Mouse (Mus musculus) spleen, adult 18-20 months (tissue): ENCODE results near the gene C1qtnf2.

Experiments
- DNase-seq, 2 experiments: peaks; one replicate each; pipeline ENCODE4 v3.0.0; 2022; ENCODE audit warnings: mixed read lengths in 2 of 2

C1qtnf2 gene

DNA sequence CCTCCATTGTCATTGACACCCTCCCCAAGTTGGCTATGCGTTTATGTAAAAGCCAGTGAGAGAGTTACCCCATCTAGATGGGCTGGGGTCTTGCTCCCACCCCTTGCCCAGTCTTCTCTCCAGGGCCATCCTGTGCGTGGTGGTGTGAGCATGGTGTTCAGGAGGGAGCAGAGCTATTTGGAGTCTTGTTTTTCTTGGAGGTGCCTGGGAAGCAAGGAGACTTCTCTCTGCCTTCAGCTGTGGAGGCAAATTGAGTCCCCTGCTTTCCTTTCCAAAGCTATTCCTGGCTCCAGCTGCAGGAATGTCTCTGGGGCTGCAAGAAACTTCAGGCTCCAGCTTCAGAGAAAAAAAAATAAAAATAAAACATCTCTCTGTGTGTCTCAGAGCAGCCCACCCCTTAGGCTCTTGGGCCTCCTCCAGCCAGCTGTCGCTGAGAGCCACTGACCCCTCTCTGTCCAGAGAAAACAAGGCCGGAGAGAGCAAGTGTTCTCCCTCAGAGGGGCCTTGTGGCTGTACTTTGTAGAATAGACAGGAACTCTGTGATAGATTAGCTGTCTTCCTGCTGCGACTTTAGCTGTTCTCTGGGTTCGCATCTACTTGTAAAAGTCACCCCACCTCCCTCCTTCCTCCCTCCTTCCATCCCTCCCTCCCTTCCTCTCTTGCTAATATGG, 9.2 kb downstream of the C1qtnf2 start:
- DNase-seq: no peak

DNA sequence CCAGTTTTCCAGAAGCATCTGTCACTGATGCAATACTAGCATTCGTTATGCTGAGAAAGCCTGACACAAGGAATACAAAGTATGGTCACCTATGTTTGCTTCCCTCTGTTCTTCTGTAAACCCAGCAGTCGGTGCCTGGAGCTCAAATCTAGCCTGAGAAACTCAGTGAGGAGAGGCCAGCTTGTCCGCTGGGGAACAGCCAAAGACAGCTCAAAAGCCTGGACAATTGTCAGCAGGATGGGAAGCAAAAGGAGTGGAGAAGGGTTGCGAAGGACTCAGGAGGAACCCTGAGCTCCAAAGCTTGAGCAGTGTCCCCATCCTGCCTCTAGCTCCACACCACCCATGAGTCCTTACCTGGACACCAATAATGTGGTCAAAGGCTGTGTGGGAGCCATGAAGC, 10.0 kb downstream of the C1qtnf2 start:
- no peak for DNase-seq

DNA sequence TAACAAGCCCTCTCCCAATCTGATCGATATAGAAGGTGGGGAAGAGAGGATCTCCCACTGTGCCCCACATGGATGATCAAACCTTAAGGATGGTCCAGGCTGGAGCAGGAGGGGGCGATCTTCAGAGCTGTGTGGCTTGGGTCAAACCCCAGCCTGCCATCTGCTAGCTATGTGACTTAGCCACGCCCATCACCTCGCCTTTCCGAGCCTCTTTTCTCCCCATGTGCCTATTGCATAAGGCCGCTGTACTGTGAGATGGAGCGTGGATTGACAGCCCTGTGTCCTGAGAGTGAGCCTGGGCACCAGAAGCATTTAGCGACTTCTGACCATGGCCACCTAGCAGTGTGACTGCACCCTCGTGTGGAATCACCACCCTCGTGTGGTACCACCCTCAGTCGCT, 10.6 kb downstream of the C1qtnf2 start:
- DNase-seq: no peak

DNA sequence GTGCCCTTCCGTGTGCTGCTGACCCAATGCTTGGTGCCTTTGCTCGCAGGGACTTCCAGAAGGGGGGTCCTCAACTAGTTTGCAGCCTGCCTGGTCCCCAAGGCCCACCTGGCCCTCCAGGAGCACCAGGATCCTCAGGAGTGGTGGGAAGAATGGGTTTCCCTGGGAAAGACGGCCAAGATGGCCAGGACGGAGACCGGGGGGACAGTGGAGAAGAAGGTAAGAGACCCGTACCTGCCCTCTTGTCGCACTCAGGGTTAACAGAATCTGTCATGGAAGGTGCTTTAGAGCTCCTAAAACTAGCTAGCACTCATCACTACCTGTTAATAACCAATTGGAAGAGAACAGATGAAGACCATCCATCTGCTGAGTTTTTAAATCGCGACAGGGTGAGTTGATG, 11.8 kb downstream of the C1qtnf2 start:
- DNase-seq: no peak

DNA sequence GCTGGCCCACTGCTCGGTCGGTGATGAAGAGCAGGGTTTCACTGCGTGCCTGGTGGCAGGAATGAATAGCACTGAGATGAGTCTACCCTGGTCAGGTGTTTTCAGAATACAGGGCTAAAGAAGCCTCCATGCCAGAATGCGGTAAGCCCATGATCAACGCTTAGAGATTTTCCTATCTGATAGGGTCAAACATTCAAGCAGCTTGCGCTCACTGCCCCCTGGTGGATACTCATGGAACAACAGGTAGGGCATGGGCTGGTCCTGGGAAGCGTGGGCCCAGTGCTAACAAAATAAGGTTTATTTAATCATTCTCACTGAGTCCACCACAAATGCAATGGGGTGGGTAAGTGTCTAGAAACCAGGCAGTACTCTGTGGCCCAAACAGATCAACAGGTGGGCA, 18.6 kb downstream of the C1qtnf2 start:
- peak; percentile 32 to 68 for DNase-seq

DNA sequence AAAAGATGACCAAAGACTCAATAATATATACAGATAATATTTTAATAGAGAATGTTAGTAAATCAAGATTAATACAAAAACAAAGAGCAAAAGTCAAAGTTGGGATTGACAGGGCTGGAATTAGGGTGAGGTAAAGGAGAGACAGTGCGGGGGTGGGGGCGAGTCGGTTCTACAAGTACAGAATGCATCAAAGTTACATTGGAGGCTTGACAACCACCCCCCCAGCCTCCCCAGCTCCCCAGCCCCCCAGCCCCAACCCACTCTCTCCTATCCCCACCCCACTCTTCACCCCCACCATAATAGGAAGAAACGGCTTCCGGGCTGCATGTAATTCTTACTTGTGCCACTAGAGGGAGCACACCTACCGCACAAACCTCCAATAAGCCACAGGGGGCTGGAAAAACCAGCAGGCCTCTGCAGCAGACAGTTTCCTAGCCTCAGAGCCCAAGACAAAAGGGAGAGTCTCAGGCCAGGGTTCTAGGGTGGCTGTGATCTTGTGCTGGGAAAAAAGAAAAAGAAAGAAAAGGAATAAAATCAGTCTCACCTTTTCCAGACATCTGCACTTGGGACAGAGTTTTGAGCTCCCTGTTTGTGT, 19.8 kb downstream of the C1qtnf2 start:
- peak; percentile 18 to 55 for DNase-seq

DNA sequence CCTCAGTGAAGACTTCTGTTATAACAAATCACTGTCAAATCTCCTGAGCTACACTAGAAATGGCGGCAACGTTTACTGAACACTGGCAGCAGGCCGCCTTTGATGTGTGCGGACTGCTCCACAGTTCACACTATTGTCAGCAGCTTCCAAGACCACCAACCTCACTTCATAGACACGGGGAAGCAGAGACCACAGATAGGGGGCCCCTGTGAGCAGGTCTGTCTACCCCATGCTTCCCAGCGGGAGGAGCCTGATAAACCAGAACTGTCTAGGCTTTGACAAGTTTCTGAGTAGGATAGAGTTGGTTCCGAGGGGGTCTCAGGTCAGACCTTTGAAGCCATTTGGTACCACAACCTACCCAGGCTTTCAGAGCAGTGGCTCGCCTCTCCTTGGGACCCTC, 21.0 kb downstream of the C1qtnf2 start:
- DNase-seq: no peak

DNA sequence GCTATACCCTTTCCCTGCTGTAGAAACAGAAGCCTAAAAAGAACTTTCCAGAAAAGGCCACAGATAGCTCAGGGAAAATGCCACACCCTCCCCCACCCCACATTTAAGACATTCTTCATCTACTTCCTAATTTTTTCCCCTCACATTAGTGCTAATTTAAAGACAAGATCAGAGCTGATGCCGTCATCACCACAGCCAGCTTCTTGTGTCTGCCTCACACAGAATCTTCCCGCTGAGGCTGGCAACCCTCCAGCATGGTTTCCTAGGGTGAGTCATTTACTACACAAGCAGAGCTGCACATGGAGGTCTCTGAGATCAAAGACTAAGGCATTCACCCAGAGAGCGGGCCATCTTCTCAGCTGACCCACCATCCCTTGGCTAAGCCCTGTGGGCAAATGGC, 21.5 kb downstream of the C1qtnf2 start:
- DNase-seq: no peak

DNA sequence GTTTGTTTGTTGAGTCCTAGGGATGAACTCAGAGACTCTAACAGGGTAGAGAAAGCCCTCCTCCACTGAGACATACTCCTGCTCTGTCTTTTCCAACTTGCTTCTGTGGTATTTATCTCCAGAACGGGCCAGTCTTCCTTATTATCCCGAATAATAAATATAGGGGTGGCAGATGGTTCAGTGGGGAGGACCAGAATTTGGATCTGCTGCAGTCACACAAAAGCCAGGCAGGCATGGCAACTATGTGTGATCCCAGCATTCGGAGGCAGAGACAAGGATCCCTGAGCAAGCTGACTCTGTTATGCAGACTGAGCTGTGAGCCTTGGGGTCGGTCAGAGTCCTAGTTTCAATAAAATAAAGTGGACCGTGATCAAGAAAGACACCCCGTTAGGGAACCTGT, 27.2 kb downstream of the C1qtnf2 start:
- no peak for DNase-seq

DNA sequence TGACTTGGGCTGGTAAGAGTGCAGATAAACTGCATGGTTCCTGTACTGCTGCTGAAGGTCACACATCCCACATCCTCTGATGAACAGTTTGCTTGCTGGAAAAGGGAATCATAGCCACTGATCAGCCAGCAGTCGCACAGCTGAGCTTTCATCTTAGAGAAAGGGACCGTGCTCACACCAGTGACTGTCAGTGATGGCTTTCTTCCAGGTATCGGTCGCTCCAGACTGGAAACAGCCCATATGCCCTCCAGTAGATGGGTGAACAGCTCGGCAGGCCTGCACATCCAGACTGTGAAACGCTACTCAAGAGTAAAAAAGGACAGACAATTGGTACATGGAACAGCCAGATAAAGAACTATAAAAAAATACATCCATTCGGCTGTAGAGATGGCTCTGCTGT, 31.1 kb downstream of the C1qtnf2 start:
- no peak for DNase-seq

DNA sequence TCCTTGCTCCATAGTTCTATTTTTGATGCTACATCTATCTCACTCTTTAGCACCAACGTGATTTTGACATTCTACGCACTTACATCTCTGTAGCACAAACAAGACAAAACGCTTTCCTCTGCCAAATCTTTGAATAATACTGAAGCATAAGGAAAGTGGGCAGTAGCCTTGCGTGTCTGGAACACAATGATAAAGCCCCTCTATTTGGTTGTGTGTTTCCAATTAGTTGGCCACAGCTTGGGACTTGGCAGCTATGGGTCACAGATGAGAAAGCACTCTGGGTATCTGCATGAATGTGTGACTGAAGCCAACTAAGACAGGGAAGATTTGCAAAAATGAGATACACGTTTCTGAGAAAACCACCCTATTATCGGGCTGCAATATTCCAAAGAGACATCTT, 33.9 kb downstream of the C1qtnf2 start:
- no peak for DNase-seq

DNA sequence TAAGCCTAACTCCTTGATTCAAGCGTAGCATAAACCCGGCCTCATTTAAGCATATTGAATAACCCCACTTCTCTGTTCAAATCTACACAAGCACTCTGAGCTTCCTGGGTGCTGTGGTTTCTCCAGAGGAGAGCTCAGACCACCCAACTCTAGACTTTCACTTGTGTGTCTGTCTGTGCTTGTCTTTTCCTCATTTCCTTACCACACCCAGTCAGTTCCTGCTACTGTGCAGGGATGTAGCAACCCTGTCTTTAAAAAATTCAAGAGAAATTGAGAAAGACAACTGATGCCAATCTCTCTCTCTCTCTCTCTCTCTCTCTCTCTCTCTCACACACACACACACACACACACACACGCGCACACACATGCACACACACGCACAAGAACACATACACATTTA, 35.8 kb downstream of the C1qtnf2 start:
- DNase-seq: no peak

DNA sequence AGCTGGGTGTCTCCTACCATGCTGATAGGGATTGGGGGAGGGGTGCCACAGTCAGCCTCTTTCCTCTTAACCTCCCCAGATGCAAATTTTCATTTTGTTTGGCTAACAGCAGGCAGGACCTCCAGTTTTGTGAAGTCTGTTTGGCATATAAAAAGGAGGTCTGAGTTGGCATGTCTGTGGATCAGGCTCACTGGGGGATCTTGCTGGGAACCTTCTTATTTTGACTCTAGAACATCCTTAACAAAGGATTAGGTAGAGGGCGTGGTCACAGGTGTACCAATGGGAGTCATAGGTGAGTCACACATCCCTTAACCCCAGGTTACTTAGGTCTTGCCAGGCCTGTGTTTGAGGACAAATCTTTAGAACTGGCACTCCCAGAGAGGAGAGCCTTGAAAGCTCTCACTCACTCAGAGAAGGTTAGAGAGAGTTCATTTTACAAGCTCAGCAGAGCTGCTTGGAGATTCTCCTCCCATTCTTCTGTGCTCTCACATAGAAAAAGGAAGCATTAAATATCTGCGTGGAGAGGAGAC, 38.6 kb downstream of the C1qtnf2 start:
- no peak for DNase-seq

DNA sequence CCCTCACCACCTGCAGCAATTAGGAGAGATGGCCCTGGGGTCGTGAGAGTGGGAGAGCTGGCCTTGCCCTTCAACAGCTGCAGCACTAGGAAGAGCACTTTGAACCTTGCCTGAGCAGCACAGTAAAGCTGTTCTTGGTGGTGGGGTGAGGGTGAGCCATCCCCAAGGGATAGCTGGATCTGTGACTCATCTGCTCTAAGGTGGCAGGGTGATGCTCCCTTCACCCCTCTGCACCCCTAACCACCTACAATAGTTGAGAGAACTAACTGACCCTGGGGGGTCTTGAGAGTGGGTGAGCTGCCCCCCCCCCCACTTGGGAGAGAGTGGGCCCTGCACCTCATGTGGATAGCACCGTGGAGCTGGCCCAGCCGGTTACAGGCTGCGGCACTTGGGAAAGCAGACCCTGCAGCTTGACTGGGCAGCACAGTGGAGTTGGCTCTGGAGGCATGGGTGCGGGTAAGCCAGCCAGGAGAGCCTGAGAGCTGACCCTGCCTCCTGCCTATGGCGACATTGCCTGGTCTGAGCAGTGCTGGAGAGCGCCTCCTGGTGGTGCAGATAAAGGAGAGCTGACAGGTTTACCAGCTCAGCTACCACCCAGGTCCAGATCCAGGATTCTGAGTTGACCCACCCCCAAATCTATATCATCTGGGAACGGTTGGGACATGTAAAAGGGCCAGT, 42.4 kb downstream of the C1qtnf2 start:
- DNase-seq: peak in 1 of 2 experiments; percentile 8

DNA sequence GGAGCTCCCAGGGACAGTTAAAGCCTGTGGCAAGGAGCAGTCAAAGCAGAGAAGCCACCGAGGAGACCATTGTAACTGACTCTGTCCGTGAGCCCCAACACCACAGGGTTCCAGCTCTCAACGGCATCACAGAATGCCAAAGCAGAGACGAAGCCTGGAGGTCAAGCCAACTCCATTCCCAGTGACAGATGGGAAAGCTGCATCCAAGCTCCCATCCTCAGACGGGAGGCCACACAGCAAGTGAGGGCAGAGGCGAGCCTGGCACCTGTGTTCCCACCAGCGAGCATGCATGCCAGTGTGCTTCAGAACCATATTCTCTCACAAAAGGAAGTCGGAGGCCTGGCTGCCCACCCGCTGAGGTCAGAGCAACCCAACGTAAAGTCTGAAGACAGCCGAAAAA, 43.6 kb downstream of the C1qtnf2 start:
- DNase-seq: no peak

DNA sequence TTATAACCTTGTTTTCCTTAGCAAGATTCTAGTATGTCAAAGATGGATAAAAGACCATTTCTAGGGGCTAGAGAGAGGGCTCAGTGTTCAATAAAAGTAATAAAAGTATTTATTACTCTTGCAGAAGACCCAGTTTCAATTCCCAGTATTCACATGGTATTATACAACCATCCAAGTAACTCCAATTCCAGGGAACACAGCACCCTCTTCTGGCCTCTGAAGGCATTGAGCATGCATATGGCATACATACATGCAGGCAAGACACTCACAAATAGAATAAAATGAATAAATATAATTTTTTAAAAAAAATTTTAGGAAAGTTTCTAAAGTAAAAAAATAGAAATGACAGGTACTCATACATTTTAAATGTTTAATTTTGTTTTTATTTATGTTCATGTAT, 44.0 kb downstream of the C1qtnf2 start:
- no peak for DNase-seq

DNA sequence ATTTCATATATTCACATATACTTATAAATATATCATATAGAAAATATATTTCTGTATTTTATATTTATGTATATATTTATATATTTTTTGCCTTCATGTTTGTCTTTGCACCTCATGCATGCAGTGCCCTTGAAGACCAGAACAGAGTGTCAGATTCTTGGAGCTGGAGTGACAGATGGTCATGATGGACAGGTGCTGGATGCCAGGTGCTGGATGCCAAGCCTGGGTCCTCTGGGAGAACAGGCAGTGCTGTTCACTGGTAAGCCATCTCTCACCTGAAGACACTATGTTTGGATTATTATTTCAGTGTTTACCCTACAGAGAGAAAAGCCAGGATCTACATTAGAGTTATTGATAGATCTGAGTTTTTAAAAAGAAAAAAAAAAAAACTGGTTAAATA, 44.7 kb downstream of the C1qtnf2 start:
- no peak for DNase-seq

DNA sequence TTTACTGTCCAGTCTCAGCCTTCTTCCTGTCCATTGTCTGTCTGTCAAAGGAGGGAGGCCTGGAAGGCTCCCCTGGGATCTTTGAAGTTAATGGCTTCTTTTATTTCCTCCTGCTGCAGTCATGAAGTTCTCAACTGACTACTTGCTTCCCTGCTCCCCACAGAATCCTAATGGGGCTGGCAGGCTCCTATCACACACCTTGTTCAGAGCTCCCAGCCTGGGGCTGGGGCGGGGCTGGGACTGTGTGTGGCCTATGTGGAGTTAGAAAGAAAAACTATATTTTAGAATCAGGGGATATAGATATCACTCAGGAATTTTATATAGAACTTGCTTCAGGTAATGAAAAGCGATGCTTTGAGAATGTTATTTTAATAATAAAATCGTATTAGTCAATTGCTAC, 46.4 kb downstream of the C1qtnf2 start:
- DNase-seq: no peak

DNA sequence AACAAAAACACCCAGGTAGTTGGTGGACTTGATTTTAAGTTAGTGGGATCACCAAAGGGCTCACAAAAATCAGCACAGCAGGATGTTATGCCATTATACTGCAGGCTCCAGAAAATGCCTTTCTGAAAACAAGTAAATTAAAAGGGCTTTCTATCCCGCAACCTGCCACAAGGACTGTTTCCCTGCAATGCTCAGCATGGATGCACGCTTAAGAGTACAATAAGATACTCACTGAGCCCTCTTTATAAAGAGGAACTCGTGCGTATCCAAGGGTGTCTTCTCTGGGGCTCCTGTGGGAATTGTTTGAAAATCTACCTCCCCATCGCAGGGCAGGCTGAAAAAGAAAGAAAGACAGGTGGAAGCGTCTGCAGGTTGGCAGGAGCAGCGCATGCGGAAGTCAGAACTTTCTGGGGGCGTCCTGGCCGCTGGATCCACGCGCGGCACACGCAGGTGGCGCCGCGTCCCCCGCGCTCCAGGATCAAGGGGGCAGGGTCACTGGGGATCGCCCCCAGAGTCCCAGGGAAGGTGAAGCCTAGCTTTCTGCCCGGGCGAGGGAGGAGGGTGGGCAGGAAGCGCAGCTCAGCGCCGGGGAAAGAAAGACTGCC, 54.1 kb downstream of the C1qtnf2 start:
- peak in 1 of 2 experiments; percentile 25 for DNase-seq

DNA sequence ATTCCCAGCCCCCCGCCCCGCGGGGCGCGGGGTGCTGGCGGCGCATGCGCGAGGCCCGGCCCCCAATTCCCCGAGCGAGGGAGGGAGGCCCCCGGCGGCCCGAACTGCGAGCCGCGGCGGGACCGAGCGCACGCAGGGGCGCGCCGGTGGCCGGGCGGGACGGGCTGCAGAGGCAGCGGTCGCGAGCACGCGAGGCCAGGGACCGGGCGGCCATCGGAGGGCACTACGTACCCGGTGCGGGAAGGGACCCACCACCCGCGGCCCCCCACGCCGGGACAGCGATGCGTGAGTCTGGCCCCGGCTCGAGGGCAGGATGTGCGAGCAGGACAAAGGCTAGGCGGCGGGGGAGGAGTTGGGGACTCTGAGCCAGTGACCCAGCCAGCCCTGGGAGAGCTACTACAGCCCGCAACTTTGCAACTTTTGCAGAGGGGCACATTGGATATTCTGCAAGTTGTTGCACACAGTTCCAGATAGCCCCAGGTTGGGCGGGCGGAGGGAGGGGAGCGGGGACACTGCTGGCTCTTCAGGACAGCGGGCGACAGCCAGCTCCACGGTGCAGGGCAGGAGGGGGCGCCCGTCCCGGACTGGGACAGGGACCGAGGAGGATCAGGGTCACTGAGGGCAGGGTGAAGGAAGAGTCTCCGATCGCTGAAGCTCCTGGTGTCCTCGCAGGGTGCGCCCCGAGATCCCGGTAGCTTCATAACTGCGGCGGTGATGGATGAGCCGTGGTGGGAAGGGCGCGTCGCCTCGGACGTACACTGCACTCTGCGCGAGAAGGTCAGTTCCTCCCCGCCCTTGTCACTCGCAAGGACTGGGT, 54.8 kb downstream of the C1qtnf2 start, which contains the start of gene Ccnjl:
Ccnjl (plus strand) TSS at position 102 of the 817 bp plus-strand sequence.
- peak; percentile 16 to 32 for DNase-seq

DNA sequence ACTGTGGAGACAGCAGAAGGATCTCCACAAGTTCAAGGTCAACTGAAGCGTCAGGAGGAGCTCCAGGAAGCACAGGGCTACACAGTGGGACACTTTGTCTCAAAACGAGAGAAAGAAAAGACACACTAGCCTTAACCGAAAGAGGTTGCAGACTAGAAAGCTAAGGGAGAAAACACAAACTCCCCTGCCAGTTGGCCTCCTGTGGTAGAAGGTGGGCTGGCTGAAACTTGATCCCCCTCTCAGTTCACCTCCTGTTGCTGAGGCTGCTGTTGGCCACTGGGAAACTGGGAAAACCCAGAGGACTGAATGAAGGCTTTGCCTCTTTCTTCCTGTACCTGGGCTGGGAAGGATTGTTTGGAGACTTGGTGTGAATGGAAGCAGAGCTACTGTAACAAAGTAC, 56.0 kb downstream of the C1qtnf2 start:
- no peak for DNase-seq

DNA sequence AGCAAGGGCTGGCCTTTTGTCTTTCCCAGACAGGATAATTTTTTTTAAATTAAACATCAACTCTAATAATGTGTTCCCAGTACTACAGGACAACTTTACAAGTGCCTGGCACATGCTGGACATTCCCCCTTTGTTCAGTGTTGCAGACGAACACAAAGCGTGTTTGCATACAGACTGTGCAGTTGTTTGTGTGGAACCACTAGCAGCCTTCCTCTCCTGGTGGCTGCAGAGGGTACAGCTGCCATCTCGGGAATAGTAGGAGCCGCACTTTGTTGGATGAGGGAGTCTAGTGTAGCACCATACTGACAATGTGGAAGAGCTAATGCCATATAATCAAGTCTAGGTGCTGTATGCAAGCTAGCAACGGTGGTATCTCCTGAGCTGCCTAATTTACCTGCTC, 57.5 kb downstream of the C1qtnf2 start:
- no peak for DNase-seq

DNA sequence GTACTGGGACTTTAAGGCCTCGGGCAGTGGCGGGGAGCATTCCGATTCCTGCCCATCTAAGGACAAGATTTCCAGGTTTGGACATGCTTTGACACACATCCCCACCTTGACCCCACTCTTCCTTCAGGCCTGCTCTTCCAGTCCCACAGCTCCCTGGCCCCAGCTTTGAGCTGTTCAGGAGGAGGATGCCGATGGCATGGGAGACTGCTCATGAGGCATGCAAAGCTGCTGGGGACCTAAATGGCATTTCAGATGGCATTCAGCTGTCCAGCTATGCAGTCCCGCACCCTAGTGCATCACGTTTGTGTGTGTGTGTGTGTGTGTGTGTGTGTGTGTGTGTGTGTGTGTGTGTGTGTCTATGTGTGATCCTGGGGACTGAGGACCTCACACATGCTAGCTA, 63.0 kb downstream of the C1qtnf2 start:
- DNase-seq: no peak
